Mouse (Mus musculus) v-Abl transformed pro-B cells (cell line): Measurements from ENCODE around the gene Trip12.

ENCODE experiments used
- in situ Hi-C, 2 experiments: fragments of 400-800 bp; cut with MboI; formaldehyde crosslinking; loops; one replicate each; pipeline ENCODE4 v1.15.1; 2025; ENCODE audit not compliant: unreplicated experiment in 2 of 2

Trip12 gene

DNA sequence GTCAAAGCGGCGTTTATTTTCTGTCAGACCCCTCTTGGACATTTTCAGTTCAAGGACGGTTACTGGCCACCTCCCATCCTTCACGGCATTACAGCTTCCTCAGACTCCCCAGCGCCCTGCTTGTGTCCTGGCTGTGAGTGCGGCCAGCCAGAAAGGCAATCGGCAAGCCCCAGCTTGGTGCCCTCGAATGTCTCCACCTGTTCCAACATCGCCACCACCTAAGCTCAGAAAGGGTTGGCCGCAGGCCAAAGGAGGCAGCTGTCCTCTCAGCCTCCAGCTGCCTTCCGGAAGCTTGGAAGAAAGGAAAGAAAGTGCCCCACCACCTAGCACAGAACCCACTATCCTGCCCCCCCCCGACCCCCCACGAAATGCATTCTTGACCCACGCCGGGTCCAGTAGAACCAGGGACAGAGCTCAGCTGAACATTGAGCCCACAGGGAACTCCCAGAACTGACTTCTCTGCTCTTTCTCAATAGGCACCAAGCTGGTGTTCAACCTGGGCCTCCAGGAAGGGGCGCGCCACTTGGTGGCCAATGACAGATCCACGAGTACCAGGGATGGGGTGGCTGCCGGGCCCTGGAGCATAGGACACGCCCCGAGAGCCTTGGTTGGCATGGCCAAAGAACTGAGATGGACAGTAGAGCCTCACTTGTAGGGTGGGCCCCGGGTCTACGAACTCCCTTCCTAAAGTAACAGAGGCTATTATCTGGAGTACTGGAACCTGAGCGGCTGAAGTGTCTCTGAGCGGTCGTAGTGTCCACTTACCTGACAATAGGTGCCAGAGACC lies 145.4 kb downstream of the Trip12 start:
- in situ Hi-C loops, result no loop called here

DNA sequence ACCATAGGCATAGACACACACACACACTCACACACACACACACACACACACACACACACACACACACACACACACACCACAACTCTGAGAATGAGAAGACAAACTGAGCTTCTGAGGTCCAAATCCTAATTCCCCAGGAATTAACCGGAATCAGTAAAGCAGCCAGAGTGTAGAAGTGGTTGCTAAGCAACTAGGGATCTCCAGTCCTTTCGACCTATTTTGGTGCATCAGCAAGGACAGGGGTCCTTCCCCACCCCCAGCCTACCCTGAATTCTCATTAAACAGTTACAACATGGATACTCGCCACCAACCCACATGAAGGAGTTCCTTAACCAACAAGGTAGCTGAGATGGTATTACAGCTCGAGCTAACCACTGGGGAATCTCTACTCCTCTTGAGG lies 162.4 kb downstream of the Trip12 start:
- in situ Hi-C loops, result no loop called here
